Mouse (Mus musculus) kidney, embryonic 14.5 days (tissue): Measurements from ENCODE around the gene Bbs4. TPM values are rescaled to one million over a fixed set of nuclear protein-coding genes. Genes with fewer than 3 reads are reported as not detected.

ENCODE experiments used
- ATAC-seq: fragments of 200-750 bp; cut with Nextera tagmentation; 2 replicates; pipeline ENCODE4 v1.8.0; 2017; ENCODE audit warnings: moderate number of reproducible peaks, mild to moderate bottlenecking, moderate TSS enrichment, moderate library complexity; ENCODE audit not compliant: low FRiP score, low TSS enrichment
- H3K27ac ChIP-seq: fragments of 300-500 bp; sonication (generic); 2 replicates; pipeline ENCODE4 v1.5.1; 2014; ENCODE audit warnings: low read depth, mild to moderate bottlenecking, low read length, moderate library complexity, mixed read lengths
- H3K27me3 ChIP-seq: fragments of 300-500 bp; sonication (generic); 2 replicates; pipeline ENCODE4 v1.6.1; 2014; ENCODE audit warnings: mild to moderate bottlenecking, low read length; ENCODE audit not compliant: control insufficient read depth, insufficient read depth
- H3K36me3 ChIP-seq: fragments of 300-500 bp; sonication (generic); 2 replicates; pipeline ENCODE4 v1.6.1; 2014; ENCODE audit warnings: low read length, mixed read lengths; ENCODE audit not compliant: control insufficient read depth, insufficient read depth
- H3K4me1 ChIP-seq: fragments of 300-500 bp; sonication (generic); 2 replicates; pipeline ENCODE4 v1.6.1; 2014; ENCODE audit warnings: low read length, mixed read lengths; ENCODE audit not compliant: control insufficient read depth, insufficient read depth
- H3K4me2 ChIP-seq: fragments of 300-500 bp; sonication (generic); replicated peaks from 2 replicates; pipeline ENCODE4 v1.6.1; 2014; ENCODE audit warnings: low read depth, mild to moderate bottlenecking, low read length
- H3K4me3 ChIP-seq: fragments of 300-500 bp; sonication (generic); 2 replicates; pipeline ENCODE4 v1.5.1; 2014; ENCODE audit warnings: mild to moderate bottlenecking, low read length
- H3K9ac ChIP-seq: fragments of 300-500 bp; sonication (generic); 2 replicates; pipeline ENCODE4 v1.6.1; 2014; ENCODE audit warnings: low read depth, mild to moderate bottlenecking, low read length, moderate library complexity
- H3K9me3 ChIP-seq: fragments of 300-500 bp; sonication (generic); 2 replicates; pipeline ENCODE4 v1.6.1; 2016; ENCODE audit warnings: low read length; ENCODE audit not compliant: control insufficient read depth
- WGBS: fragments of 180-500 bp; shearing (Covaris S2); extraction: QIAGEN DNeasy Blood & Tissue Kit; methylation state at CpG from one replicate; pipeline ENCODE4 v1.1.7; 2014; 5-methylcytosine and 5-hydroxymethylcytosine counted together
- polyA plus RNA-seq: library from polyadenylated mRNA; unstranded; fragments of >200 nt; fragmentation: Nextera tagmentation; extraction: Ambion mirVana; gene quantifications from 2 replicates; pipeline ENCODE4 v1.2.1, GENCODE M21; 2014

Bbs4 gene
- polyA plus RNA-seq, 1 experiment from 2014 or later, result 15.5 TPM

DNA sequence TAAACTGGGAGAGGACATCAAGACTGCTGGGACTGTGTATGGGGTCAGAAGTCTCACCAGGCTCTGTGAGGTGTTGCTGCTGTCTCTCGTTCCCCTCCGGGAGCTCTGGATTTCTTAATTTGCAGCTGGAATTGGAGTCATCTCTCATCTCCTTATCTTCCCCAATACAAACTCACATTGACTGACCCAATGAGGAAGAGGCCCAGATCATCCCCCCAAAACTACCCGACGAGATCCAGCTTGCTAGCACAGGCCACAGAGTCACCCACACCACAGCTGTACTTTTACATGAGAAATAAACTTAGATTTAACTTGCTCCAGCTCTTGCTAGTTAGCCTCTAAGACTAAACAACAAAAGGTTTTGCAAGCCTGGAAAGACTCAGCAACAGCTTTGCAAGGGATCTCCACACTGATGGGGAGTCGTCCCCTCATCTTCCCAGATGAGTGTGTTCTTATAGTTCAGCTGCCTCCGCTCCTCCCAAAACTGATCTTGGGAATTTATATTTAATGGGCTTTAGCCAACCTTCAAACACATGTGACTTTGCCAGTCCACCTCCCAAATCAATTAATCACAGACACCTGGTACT, 63.7 kb downstream of the Bbs4 start:
- WGBS, result 79% methylated on average over 6 of the region's 6 CpGs
- Histone ChIP-seq H3K9ac (no peak overlapping the region), H3K4me3 (no peak overlapping the region), H3K27me3 (no peaks in the 10 kb centered on the region), H3K4me1 (peaks cover 6% of the 10 kb centered on the region; the same call in 1 of the 2 replicates), H3K36me3 (no peaks in the 10 kb centered on the region), H3K4me2 (no peak overlapping the region), H3K27ac (no peak overlapping the region), H3K9me3 (no peaks in the 10 kb centered on the region)
- ATAC-seq, result no peak

DNA sequence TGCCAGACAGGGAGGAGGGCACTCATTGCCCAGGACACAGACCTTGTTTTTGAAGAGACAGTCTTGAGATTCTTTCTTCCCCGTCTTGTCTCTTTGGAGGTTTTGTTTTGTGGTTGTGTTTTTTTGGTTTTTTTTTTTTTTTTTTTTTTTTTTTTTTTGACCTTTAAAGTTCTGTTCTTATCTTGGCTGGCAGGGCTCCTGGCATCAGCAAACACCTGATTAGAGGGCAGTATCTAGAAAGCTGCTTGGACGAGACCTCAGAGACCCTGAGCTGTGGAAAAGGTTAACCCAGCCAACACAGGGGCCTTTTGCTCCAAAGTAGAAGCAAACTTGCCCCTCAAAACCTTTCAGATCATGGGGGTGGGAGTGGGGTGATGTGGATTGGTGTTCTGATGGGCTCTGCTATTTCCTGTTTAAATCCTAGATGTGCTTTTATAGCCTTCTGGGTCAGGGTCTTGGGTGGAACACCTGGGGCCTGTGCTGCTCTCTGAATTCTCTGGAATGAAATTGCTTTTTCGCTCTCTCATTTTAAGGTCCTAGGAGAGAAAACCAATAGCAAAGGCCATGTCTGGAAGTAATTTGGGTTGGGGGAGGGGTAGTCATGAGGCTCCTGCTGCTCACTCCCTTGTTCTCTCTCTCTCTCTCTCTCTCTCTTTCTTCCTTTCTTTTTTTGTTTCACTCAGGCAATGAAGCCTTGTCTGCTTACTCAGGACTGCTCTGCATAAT, 64.5 kb downstream of the Bbs4 start:
- Histone ChIP-seq H3K36me3 (no peaks in the 10 kb centered on the region), H3K9ac (no peak overlapping the region), H3K27ac (0 out of 2 replicates have a peak overlapping the region, but pooled peaks have one; percentile 6), H3K27me3 (no peaks in the 10 kb centered on the region), H3K4me1 (peaks cover 6% of the 10 kb centered on the region; the same call in 1 of the 2 replicates), H3K4me2 (no peak overlapping the region), H3K4me3 (no peak overlapping the region), H3K9me3 (no peaks in the 10 kb centered on the region)
- no peak for ATAC-seq
- 67% methylated on average over 3 of the region's 3 CpGs for WGBS

DNA sequence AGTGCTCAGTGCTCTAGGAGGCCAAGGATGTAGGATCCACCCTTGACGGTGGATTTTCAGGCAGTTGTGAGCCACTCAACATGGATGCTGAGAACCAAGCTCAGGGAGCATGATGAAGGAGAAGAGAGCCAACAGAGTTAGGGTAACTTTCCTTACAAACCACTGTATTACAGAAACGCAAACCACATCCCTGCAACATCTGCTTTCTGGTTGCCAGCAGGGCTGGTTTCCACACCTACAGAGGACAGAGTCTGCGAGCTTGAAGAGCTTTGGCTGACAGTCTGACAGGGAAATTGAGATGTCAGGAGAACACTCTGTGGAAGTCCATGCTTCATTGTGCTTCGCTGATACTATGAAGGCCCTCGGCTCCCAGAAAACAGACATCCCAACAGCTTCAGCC, 65.2 kb downstream of the Bbs4 start:
- Histone ChIP-seq H3K4me3 (no peak overlapping the region), H3K9ac (no peak overlapping the region), H3K9me3 (no peaks in the 10 kb centered on the region), H3K36me3 (no peaks in the 10 kb centered on the region), H3K27ac (no peak overlapping the region), H3K27me3 (no peaks in the 10 kb centered on the region), H3K4me2 (no peak overlapping the region), H3K4me1 (peaks cover 6% of the 10 kb centered on the region; the same call in 1 of the 2 replicates)
- no peak for ATAC-seq
- 86% methylated on average over 5 of the region's 5 CpGs for WGBS

DNA sequence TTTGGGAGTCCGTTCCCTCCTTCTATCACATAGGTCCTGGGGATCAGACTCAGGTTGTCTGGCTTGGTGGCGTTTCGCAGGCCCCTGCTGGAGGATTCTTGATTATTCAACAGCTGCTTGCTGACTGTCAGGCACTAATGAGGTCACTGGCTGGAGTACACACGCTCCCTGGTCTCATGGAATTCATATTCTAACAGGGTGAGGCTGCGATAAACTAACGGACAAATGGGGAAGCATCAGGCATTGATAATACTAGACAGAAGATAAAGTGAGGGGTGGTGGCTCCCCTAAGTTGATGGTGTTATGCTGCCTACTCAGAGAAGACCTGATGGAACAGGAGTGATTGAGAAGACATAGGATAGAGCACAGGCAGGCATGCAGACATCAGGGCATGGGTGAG, 67.7 kb downstream of the Bbs4 start:
- no peak for ATAC-seq
- H3K9ac ChIP-seq, result no peak overlapping the region
- H3K27ac ChIP-seq, result no peak overlapping the region
- no peak overlapping the region for H3K4me3 ChIP-seq
- WGBS, result 84% methylated on average over 6 of the region's 6 CpGs
- no peaks in the 10 kb centered on the region for H3K4me1 ChIP-seq
- no peak overlapping the region for H3K4me2 ChIP-seq
- H3K36me3 ChIP-seq, result no peaks in the 10 kb centered on the region
- no peaks in the 10 kb centered on the region for H3K27me3 ChIP-seq
- no peaks in the 10 kb centered on the region for H3K9me3 ChIP-seq

DNA sequence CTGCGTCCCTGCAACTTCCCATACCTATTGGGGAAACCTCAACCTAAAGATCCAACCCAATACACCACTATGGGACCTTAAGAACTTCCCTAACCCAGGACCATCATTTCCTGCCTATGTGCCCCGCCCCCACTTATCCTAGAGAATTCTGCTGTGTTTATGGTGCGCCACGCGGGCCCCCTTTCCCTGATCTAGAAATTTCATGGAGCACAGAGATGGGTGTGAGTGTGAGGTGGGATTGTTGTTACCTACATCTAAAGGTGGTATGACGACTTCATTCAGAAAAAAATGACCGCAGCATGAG, 70.7 kb downstream of the Bbs4 start:
- H3K27ac ChIP-seq, result no peak overlapping the region
- WGBS, result 50% methylated on average over 7 of the region's 7 CpGs
- H3K4me2 ChIP-seq, result peak overlapping the region; percentile 15; the same call in 1 of the 2 replicates
- H3K27me3 ChIP-seq, result no peaks in the 10 kb centered on the region
- no peak overlapping the region for H3K4me3 ChIP-seq
- H3K9me3 ChIP-seq, result no peaks in the 10 kb centered on the region
- peak; percentile 20; the same call in 1 of the 2 replicates for ATAC-seq
- no peaks in the 10 kb centered on the region for H3K36me3 ChIP-seq
- no peak overlapping the region for H3K9ac ChIP-seq
- H3K4me1 ChIP-seq, result no peaks in the 10 kb centered on the region

DNA sequence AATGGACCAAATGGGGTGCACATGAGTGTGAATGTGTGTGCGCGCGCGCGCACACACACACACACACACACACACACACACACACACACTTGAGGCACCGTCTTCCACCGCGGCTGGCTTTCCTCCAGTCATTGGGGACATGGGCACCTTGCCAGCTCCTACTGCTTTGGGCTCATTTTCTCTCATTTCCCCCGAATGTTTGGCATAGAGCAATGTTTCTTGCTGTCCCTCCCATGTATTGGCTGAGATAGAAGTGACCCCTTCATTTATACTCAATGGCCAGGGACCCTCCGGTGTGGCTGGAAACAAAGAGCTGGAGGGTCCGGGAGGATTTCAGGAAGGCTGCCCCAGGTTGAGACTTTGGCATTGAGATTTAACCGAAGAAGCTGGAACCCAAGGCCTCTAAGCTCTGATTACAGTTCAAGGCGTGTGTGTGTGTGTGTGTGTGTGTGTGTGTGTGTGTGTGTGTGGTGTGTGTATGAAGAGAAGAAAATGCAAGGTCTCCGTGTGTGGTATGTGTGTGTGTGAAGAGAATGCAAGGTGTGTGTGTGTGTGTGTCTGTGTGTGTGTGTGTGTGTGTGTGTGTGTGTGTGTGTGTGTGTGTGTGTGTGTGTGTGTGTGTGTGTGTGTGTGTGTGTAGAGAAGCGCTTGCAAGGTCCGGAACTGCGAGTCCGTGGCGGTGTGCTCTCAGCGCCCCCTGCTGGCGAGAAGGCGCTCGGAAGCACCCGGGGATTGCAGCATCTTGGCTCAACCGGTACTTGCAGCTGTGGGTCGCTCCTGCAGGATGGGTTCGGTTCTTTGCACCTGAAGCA, 71.2 kb downstream of the Bbs4 start:
- WGBS, result 44% methylated on average over 26 of the region's 27 CpGs
- Histone ChIP-seq H3K9me3 (no peaks in the 10 kb centered on the region), H3K27me3 (no peaks in the 10 kb centered on the region), H3K36me3 (no peaks in the 10 kb centered on the region), H3K4me2 (peak overlapping the region; percentile 15; the same call in 1 of the 2 replicates), H3K4me1 (no peaks in the 10 kb centered on the region), H3K4me3 (no peak overlapping the region), H3K9ac (no peak overlapping the region), H3K27ac (no peak overlapping the region)
- ATAC-seq, result peak; percentile 68

DNA sequence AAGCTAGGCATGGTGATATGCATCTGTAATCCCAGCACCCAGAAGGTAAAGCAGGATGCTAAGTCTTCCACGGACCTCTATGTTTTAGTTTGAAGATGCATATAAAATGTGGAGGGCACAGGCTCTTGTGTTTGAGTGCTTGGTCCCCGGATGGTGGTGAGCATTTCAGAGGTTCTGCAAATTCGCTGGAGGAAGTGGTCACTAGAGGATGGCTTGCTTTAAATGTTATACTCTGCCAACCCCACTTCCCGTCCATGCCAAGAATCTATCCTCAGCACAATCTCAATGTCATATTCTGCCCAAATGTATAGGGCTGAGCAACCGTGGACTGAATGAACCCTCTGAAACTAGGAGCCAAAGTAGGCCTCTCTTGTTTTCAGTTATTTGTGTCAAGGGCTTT, 72.4 kb downstream of the Bbs4 start:
- Histone ChIP-seq H3K27me3 (no peaks in the 10 kb centered on the region), H3K27ac (no peak overlapping the region), H3K36me3 (no peaks in the 10 kb centered on the region), H3K9ac (no peak overlapping the region), H3K4me2 (no peak overlapping the region), H3K4me1 (no peaks in the 10 kb centered on the region), H3K9me3 (no peaks in the 10 kb centered on the region), H3K4me3 (no peak overlapping the region)
- no peak for ATAC-seq
- 91% methylated on average over 5 of the region's 5 CpGs for WGBS

DNA sequence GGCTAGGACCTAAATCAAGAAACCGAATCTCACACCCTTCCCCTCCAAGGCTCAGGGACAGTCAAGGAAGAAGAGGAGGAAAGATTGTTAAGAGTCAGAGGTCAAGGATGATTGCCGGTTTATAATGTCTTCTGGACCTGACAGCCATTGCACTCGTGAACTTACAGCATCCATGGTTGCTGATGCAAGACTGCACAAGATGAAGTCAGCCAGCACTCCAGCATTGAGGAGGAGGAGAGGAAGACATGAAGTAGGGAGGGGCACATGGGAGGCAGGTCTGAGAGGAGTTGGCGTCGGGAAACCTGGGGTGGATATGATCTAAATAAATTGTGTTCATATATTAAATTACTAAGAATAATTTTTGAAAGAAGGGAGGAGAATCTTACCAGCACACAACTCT, 74.6 kb downstream of the Bbs4 start:
- Histone ChIP-seq H3K4me2 (no peak overlapping the region), H3K4me3 (no peak overlapping the region), H3K36me3 (no peaks in the 10 kb centered on the region), H3K27ac (no peak overlapping the region), H3K9me3 (no peaks in the 10 kb centered on the region), H3K4me1 (no peaks in the 10 kb centered on the region), H3K27me3 (no peaks in the 10 kb centered on the region), H3K9ac (no peak overlapping the region)
- WGBS, result 55% methylated on average over 5 of the region's 5 CpGs
- ATAC-seq, result no peak

DNA sequence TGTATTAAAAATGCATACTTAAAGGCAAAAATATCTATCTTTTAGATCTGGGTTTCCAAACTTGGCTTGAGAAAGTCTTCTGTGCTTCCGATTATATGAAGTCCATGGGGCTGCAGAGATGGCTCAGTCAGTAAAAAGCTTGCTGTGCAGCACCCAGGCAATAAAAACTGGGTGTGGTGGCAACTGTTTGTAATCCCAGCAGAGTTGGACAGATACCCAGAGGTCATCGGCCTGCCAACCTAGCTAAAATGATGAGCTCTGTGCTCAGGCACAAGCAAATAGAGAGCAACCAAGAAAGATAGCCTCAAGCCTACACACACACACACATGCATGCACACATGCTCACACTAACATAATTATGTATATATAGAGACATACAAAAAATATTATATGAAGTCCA, 75.1 kb downstream of the Bbs4 start:
- H3K36me3 ChIP-seq, result no peaks in the 10 kb centered on the region
- H3K27me3 ChIP-seq, result no peaks in the 10 kb centered on the region
- no peak overlapping the region for H3K4me2 ChIP-seq
- no peak overlapping the region for H3K4me3 ChIP-seq
- WGBS, result 91% methylated on average over 2 of the region's 2 CpGs
- no peak overlapping the region for H3K9ac ChIP-seq
- no peak overlapping the region for H3K27ac ChIP-seq
- H3K4me1 ChIP-seq, result no peaks in the 10 kb centered on the region
- no peaks in the 10 kb centered on the region for H3K9me3 ChIP-seq
- ATAC-seq, result no peak
